Mouse (Mus musculus): Measurements from ENCODE around the gene Dars2. TPM values are rescaled to one million over a fixed set of nuclear protein-coding genes. Genes with fewer than 3 reads are reported as not detected.

Dars2 gene
- polyA plus RNA-seq, 1 experiment from 2014 or later: 48.7 TPM

Other genes starting within 250 kb of the Dars2 start
- gene Rc3h1, start 164.2 kb downstream of the Dars2 start, polyA plus RNA-seq (2014; fragmentation: Nextera tagmentation; extraction: Ambion mirVana): 8.2 and 8.4 TPM in 2 replicates
- 1.7 and 1.9 TPM in 2 replicates for gene Serpinc1, start 92.1 kb downstream of the Dars2 start, polyA plus RNA-seq (2014; fragmentation: Nextera tagmentation; extraction: Ambion mirVana)
- gene Zbtb37, start 35.8 kb downstream of the Dars2 start, polyA plus RNA-seq (2014; fragmentation: Nextera tagmentation; extraction: Ambion mirVana): 8.3 and 10.7 TPM in 2 replicates
- gene Cenpl, start 55 bp upstream of the Dars2 start, polyA plus RNA-seq (2014; fragmentation: Nextera tagmentation; extraction: Ambion mirVana): 43.3 and 46.8 TPM in 2 replicates
- gene Klhl20, start 60.9 kb upstream of the Dars2 start, polyA plus RNA-seq (2014; fragmentation: Nextera tagmentation; extraction: Ambion mirVana): 19.7 and 22.3 TPM in 2 replicates
- gene Ankrd45, start 72.0 kb upstream of the Dars2 start, polyA plus RNA-seq (2014; fragmentation: Nextera tagmentation; extraction: Ambion mirVana): 5.0 and 6.2 TPM in 2 replicates
- not detected in 2 replicates for gene Tex50, start 88.7 kb upstream of the Dars2 start, polyA plus RNA-seq (2014; fragmentation: Nextera tagmentation; extraction: Ambion mirVana)
- 642 and 648 TPM in 2 replicates for gene Prdx6, start 180.6 kb upstream of the Dars2 start, polyA plus RNA-seq (2014; fragmentation: Nextera tagmentation; extraction: Ambion mirVana)

Measured in embryonic facial prominence, embryonic 11.5 days (tissue).